Mouse (Mus musculus) midbrain, embryonic 15.5 days (tissue): ENCODE data around the gene Rpn2. TPM values are rescaled to one million over a fixed set of nuclear protein-coding genes. Genes with fewer than 3 reads are reported as not detected.
A peak's percentile ranks its signal among the peaks of the same experiment; 100 is the strongest.

Experiments used
- ATAC-seq: fragments of 200-750 bp; cut with Nextera tagmentation; replicated peaks from 2 replicates; pipeline ENCODE4 v1.8.0; 2017; ENCODE audit warnings: moderate TSS enrichment
- H3K27ac ChIP-seq: fragments of 300-500 bp; sonication (generic); 2 replicates; pipeline ENCODE4 v1.5.1; 2015; ENCODE audit warnings: mild to moderate bottlenecking, inconsistent platforms
- H3K27me3 ChIP-seq: fragments of 300-500 bp; sonication (generic); replicated peaks from 2 replicates; pipeline ENCODE4 v1.6.1; 2015; ENCODE audit warnings: inconsistent platforms
- H3K36me3 ChIP-seq: fragments of 300-500 bp; sonication (generic); replicated peaks from 2 replicates; pipeline ENCODE4 v1.6.1; 2015; ENCODE audit warnings: inconsistent platforms
- H3K4me1 ChIP-seq: fragments of 300-500 bp; sonication (generic); 2 replicates; pipeline ENCODE4 v1.6.1; 2015; ENCODE audit warnings: inconsistent platforms
- H3K4me2 ChIP-seq: fragments of 300-500 bp; sonication (generic); 2 replicates; pipeline ENCODE4 v1.6.1; 2015; ENCODE audit warnings: inconsistent platforms, mild to moderate bottlenecking, moderate library complexity
- H3K4me3 ChIP-seq: fragments of 300-500 bp; sonication (generic); 2 replicates; pipeline ENCODE4 v1.5.1; 2015; ENCODE audit warnings: mild to moderate bottlenecking, inconsistent platforms
- H3K9ac ChIP-seq: fragments of 300-500 bp; sonication (generic); 2 replicates; pipeline ENCODE4 v1.6.1; 2015; ENCODE audit warnings: mild to moderate bottlenecking, inconsistent platforms
- H3K9me3 ChIP-seq: fragments of 300-500 bp; sonication (generic); 2 replicates; pipeline ENCODE4 v1.6.1; 2016; ENCODE audit warnings: inconsistent platforms
- WGBS: fragments of 180-500 bp; shearing (Covaris S2); methylation state at CpG from one replicate; pipeline ENCODE4 v1.1.7; 2015; ENCODE audit warnings: mixed read lengths; 5-methylcytosine and 5-hydroxymethylcytosine counted together
- polyA plus RNA-seq: library from polyadenylated mRNA; unstranded; fragments of >200 nt; fragmentation: Nextera tagmentation; extraction: Ambion mirVana; gene quantifications from 2 replicates; pipeline ENCODE4 v1.2.1, GENCODE M21; 2015

Gene Rpn2
- polyA plus RNA-seq, 1 experiment from 2014 or later = 218 TPM

GRCm38 (mm10) chr2:157340221-157340741 lies 61.5 kb downstream of the Rpn2 start:
- no peak overlapping the region for H3K4me2 ChIP-seq
- no peaks in the 10 kb centered on the region for H3K27me3 ChIP-seq
- peak; percentile 83 for ATAC-seq
- H3K9ac ChIP-seq = no peak overlapping the region
- peak overlapping the region; percentile 90 for H3K27ac ChIP-seq
- H3K4me1 ChIP-seq = peaks cover 40% of the 10 kb centered on the region
- no peaks in the 10 kb centered on the region for H3K9me3 ChIP-seq
- 13% methylated on average over 7 of the region's 7 CpGs for WGBS
- H3K36me3 ChIP-seq = no peaks in the 10 kb centered on the region
- no peak overlapping the region for H3K4me3 ChIP-seq

GRCm38 (mm10) chr2:157341554-157342270 lies 62.9 kb downstream of the Rpn2 start:
- ATAC-seq = peak; percentile 57; the same call in 1 of the 2 replicates
- H3K4me2 ChIP-seq = no peak overlapping the region
- no peak overlapping the region for H3K4me3 ChIP-seq
- WGBS = 27% methylated on average over 11 of the region's 11 CpGs
- no peaks in the 10 kb centered on the region for H3K36me3 ChIP-seq
- H3K27ac ChIP-seq = peak overlapping the region; percentile 90
- peaks cover 52% of the 10 kb centered on the region for H3K4me1 ChIP-seq
- no peaks in the 10 kb centered on the region for H3K27me3 ChIP-seq
- H3K9me3 ChIP-seq = no peaks in the 10 kb centered on the region
- H3K9ac ChIP-seq = peak overlapping the region; percentile 23; the same call in 1 of the 2 replicates

GRCm38 (mm10) chr2:157342328-157342926 lies 63.6 kb downstream of the Rpn2 start:
- WGBS = 24% methylated on average over 5 of the region's 5 CpGs
- Histone ChIP-seq H3K9ac (0 out of 2 replicates have a peak overlapping the region, but pooled peaks have one; percentile 23), H3K4me2 (no peak overlapping the region), H3K27ac (peak overlapping the region; percentile 90), H3K4me3 (no peak overlapping the region), H3K4me1 (peaks cover 57% of the 10 kb centered on the region), H3K9me3 (no peaks in the 10 kb centered on the region), H3K27me3 (no peaks in the 10 kb centered on the region), H3K36me3 (no peaks in the 10 kb centered on the region)
- no peak for ATAC-seq

DNA sequence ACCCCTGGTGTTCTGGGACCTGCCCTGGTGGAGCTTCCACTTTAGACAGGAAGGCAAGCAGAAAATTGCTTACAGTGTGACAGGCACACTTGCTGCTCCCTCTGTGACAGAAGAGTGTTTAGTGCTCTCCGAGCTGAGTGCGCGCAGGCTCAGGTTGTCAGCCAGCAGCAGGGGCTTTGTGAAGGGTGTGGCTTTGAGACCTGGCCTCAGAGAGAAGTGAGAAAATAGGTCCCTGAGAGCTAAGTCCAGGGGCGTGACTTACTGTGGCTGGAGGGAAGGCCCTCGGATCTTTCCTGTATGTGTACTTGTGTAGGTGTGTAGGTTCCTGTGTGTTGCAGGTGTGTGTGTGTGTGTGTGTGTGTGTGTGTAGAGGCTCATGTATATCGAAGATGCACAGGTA lies 64.5 kb downstream of the Rpn2 start:
- no peak overlapping the region for H3K9ac ChIP-seq
- H3K9me3 ChIP-seq = no peaks in the 10 kb centered on the region
- ATAC-seq = no peak
- H3K4me3 ChIP-seq = no peak overlapping the region
- no peak overlapping the region for H3K4me2 ChIP-seq
- H3K4me1 ChIP-seq = peaks cover 64% of the 10 kb centered on the region
- no peaks in the 10 kb centered on the region for H3K27me3 ChIP-seq
- WGBS = 63% methylated on average over 6 of the region's 6 CpGs
- peak overlapping the region; percentile 59 for H3K27ac ChIP-seq
- no peaks in the 10 kb centered on the region for H3K36me3 ChIP-seq

DNA sequence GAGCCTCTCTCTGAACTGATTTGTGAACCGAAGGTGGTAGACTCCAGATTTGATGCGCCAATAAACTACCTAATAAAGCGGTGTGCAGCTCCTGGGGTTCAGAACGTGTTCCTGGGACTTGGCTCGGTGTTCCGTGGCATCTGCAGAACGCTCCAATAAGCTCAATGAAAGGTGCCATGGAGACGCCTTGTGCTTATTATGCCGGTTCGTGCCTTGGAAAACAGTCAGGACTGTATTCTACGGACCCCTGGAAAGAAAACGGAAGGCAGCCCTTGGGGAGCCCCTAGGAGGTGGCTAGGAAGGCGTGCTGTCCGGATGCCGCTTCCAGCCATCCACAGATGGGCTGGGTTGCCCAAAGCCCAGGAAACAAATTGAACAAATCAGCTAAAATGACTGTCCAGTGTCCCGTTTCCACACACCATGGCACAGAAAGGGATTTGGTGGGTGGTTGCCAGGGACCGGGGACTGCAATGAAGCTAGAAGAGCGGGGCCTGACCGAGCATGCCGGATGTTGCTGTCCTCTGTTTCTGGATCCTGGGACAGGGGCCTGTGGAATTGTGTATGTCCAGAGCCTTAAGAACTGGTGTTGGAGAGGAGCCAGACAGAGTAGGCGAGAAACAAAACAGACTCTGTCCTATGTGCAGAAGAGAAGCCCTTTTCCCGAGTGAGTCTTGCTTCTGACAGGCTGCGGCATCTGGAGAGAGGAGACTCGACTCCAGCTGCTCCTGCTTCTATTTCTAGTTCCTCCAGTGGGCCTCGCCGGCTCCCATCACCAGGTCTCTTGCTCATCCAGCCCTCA lies 68.7 kb downstream of the Rpn2 start, which contains the start of gene Ghrh:
Gene Ghrh (minus strand): TSS at position 146 of the 799 bp plus-strand sequence.
- Histone ChIP-seq H3K9me3 (no peaks in the 10 kb centered on the region), H3K27me3 (no peaks in the 10 kb centered on the region), H3K36me3 (no peaks in the 10 kb centered on the region), H3K9ac (peak within 1 kb of the TSS; percentile 29), H3K4me2 (peak within 1 kb of the TSS; percentile 2; the same call in 1 of the 2 replicates), H3K4me1 (peaks cover 50% of the 10 kb centered on the region), H3K4me3 (no peak within 1 kb of the TSS), H3K27ac (peak within 1 kb of the TSS; percentile 91)
- WGBS = 34% methylated on average over 26 of the region's 26 CpGs
- ATAC-seq = peak; percentile 35; the same call in 1 of the 2 replicates

DNA sequence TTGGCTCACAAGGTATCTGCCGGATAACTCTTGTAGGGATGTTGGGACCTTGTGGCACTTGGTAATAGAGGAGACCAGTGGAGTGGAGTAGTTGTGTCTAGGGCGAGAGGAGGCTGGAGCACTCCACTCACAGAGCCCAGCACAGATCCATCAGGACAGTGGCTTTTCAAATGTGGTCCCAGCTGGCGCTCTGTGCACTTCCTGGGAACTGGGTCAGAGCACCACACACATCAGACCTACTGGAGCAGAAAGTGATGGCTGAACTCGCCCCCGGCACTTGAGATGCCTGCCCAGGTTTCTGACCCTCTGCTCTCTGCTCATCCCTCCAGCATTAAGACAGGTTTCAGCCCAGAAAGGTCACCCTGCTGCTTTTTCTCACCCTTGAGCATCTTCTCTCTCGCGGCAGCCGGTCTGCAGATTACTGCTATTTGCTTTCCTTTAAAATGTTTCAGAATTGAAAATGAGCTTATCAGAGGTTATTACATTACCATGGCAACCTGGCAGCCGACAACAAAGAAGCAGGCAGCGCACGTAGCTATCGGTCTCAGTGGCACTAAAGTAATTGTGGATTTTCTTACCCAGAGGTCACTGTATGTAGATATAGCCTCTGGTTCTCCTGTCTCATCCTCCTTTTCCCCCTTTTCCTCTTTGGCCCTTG lies 70.4 kb downstream of the Rpn2 start:
- Histone ChIP-seq H3K27ac (peak overlapping the region; percentile 91), H3K27me3 (no peaks in the 10 kb centered on the region), H3K9me3 (no peaks in the 10 kb centered on the region), H3K4me1 (peaks cover 43% of the 10 kb centered on the region), H3K9ac (no peak overlapping the region), H3K36me3 (no peaks in the 10 kb centered on the region), H3K4me3 (no peak overlapping the region), H3K4me2 (peak overlapping the region; percentile 36)
- peak; percentile 77 for ATAC-seq
- 23% methylated on average over 12 of the region's 12 CpGs for WGBS

- Histone ChIP-seq H3K27ac (no peak overlapping the region), H3K36me3 (no peaks in the 10 kb centered on the region), H3K27me3 (no peaks in the 10 kb centered on the region), H3K9ac (no peak overlapping the region), H3K4me2 (no peak overlapping the region), H3K9me3 (no peaks in the 10 kb centered on the region), H3K4me1 (peaks cover 19% of the 10 kb centered on the region), H3K4me3 (no peak overlapping the region)
- ATAC-seq = no peak
- WGBS = 75% methylated on average over 4 of the region's 4 CpGs
These were observed 74.4 kb downstream of the Rpn2 start for GRCm38 (mm10) chr2:157353183-157353582.

- H3K4me1 ChIP-seq = peaks cover 11% of the 10 kb centered on the region
- ATAC-seq = no peak
- no peak overlapping the region for H3K4me2 ChIP-seq
- no peak overlapping the region for H3K9ac ChIP-seq
- no peak overlapping the region for H3K4me3 ChIP-seq
- no peaks in the 10 kb centered on the region for H3K9me3 ChIP-seq
- H3K36me3 ChIP-seq = no peaks in the 10 kb centered on the region
- no peaks in the 10 kb centered on the region for H3K27me3 ChIP-seq
- no peak overlapping the region for H3K27ac ChIP-seq
- 60% methylated on average over 3 of the region's 3 CpGs for WGBS
These were observed 75.3 kb downstream of the Rpn2 start for GRCm38 (mm10) chr2:157354106-157354505.

GRCm38 (mm10) chr2:157360028-157360427 lies 81.2 kb downstream of the Rpn2 start:
- Histone ChIP-seq H3K9me3 (no peaks in the 10 kb centered on the region), H3K36me3 (no peaks in the 10 kb centered on the region), H3K9ac (no peak overlapping the region), H3K4me1 (no peaks in the 10 kb centered on the region), H3K27me3 (no peaks in the 10 kb centered on the region), H3K4me2 (no peak overlapping the region), H3K27ac (no peak overlapping the region), H3K4me3 (no peak overlapping the region)
- WGBS = 83% methylated on average over 5 of the region's 5 CpGs
- ATAC-seq = no peak

- no peak overlapping the region for H3K27ac ChIP-seq
- H3K27me3 ChIP-seq = no peaks in the 10 kb centered on the region
- no peak overlapping the region for H3K4me2 ChIP-seq
- no peaks in the 10 kb centered on the region for H3K36me3 ChIP-seq
- H3K9me3 ChIP-seq = no peaks in the 10 kb centered on the region
- H3K9ac ChIP-seq = no peak overlapping the region
- no peak for ATAC-seq
- H3K4me1 ChIP-seq = peaks cover 8% of the 10 kb centered on the region
- no peak overlapping the region for H3K4me3 ChIP-seq
- WGBS = 85% methylated on average over 3 of the region's 3 CpGs
These were observed 84.2 kb downstream of the Rpn2 start for GRCm38 (mm10) chr2:157363031-157363430.

DNA sequence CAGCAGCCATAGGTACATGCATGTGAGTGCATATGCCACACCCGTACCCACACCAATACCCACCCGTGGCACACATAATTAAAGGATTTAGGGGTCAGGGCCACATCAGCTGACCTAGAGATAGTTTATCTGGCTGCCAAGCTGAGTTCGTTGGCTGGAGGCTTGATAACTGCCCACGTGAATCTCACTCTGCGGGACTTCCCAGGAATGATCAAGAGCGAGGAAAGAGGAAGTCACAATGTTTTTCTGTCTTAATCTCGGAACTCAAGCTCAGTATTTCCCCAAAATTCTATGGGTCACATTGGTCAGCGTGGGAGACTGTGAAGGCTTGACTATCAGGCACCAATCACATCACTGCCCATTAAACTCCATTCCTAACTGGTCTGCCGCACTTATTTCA lies 87.9 kb downstream of the Rpn2 start:
- Histone ChIP-seq H3K9me3 (no peaks in the 10 kb centered on the region), H3K27ac (peak overlapping the region; percentile 87), H3K4me2 (peak overlapping the region; percentile 89), H3K4me1 (peaks cover 23% of the 10 kb centered on the region), H3K27me3 (no peaks in the 10 kb centered on the region), H3K9ac (no peak overlapping the region), H3K36me3 (no peaks in the 10 kb centered on the region), H3K4me3 (no peak overlapping the region)
- no peak for ATAC-seq
- 85% methylated on average over 9 of the region's 9 CpGs for WGBS
